ENCODE assay signal across 24 mouse cellular contexts in the genomic region with DNA sequence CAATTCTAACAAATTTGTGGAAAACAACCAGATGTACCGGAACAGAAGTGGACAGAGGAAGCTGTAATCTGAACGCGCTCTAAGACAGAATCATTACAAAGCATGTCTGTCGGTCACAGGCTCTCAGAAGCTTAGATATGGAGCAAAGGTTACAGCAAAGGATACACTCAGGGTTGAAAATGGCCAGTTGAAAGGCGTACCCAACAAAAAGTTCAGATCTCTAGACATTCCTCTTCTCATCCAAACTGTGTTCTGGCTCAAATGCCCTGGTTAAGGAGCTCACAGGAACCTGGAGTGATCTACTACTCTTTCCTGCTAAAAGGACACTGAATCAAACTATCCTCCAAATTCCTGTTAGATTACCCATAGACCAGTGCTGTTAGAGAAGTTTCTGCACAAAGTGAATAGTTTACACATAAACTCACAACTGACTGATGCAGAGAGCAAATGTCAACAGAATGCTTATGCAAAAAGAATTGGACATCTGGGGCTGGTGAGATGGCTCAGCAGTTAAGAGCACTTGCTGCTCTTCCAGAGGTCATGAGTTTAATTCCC. TPM values are rescaled to one million over a fixed set of nuclear protein-coding genes. Genes with fewer than 3 reads are reported as not detected.
DNase-seq lines count a peak whose midpoint lies in the region; ATAC-seq and TF ChIP-seq lines count a peak whose summit lies in the region.
"Had no signal": no experiment of that assay in that cellular context is flagged by ENCODE, and none has a peak within 500 bp of the region (broad histone marks: within the 10 kb centered on the region; RNA-seq: fewer than 3 reads in every experiment).

No protein-coding gene starts in this region.

- peaks cover 13% of the 10 kb centered on the region; the same call in 1 of the 2 replicates for H3K4me1 ChIP-seq in kidney, adult 2 months (ENCODE audit: control insufficient read depth, insufficient read depth, low read length)
- H3K4me1 ChIP-seq in kidney, embryonic 16.5 days (ENCODE audit: insufficient read depth, low read length) = no peaks in the 10 kb centered on the region
- H3K4me1 ChIP-seq: embryonic facial prominence, embryonic 10.5 days; forebrain, embryonic 13.5 days; heart, embryonic 10.5 days; hindbrain, embryonic 12.5 days had no signal

- DNase-seq in kidney, adult 2 months = peak; percentile 64
- no peak for DNase-seq in kidney, postnatal 4 days
- DNase-seq in NIH3T3 (ENCODE audit: low read depth) = peak; percentile 19
- DNase-seq in kidney, postnatal 36 days = peak; percentile 10 to 50
- DNase-seq in embryo, embryonic 11 days = no peak
- no peak for DNase-seq in gastrocnemius, postnatal 14 days
- DNase-seq: adrenal gland, postnatal 14 days; cerebellum, adult 11-12 months; cerebellum, adult 9-10 months; cerebellum, postnatal 36 days; forebrain, postnatal 0 days; gastrocnemius, postnatal 25 days; heart, postnatal 10 days; heart, postnatal 4 days had no signal

- 60% methylated on average over 5 of the region's 5 CpGs for WGBS in kidney, adult 2 months
- 90% methylated on average over 5 of the region's 5 CpGs for WGBS in kidney, embryonic 16.5 days

- no peak overlapping the region for H3K9ac ChIP-seq in kidney, embryonic 16.5 days (replicated peaks; ENCODE audit: low read length)
- H3K9ac ChIP-seq: forebrain, embryonic 13.5 days; forebrain, postnatal 0 days; hindbrain, embryonic 12.5 days had no signal

- peak; percentile 49; the same call in 1 of the 2 replicates for ATAC-seq in kidney, embryonic 16.5 days (ENCODE audit: low FRiP score, low TSS enrichment)
- ATAC-seq: activated CD4-positive, CD25-positive, alpha-beta regulatory T cell, adult 4 months; CD4-positive, CD25-positive, alpha-beta regulatory T cell, adult 4 months; forebrain, embryonic 13.5 days; forebrain, postnatal 0 days; hindbrain, embryonic 16.5 days had no signal

- H3K27me3 ChIP-seq in kidney, adult 2 months (replicated peaks; ENCODE audit: control insufficient read depth, insufficient read depth, low read length) = no peaks in the 10 kb centered on the region
- no peaks in the 10 kb centered on the region for H3K27me3 ChIP-seq in kidney, embryonic 16.5 days (ENCODE audit: insufficient read depth, low read length)
- H3K27me3 ChIP-seq: forebrain, embryonic 13.5 days; hindbrain, embryonic 12.5 days had no signal

- no peak overlapping the region for H3K4me3 ChIP-seq in kidney, adult 2 months (ENCODE audit: insufficient read depth, low read depth, low read length)
- no peak overlapping the region for H3K4me3 ChIP-seq in kidney, embryonic 16.5 days (ENCODE audit: low read length)
- H3K4me3 ChIP-seq: embryonic facial prominence, embryonic 10.5 days; forebrain, embryonic 13.5 days; heart, embryonic 10.5 days; hindbrain, embryonic 12.5 days had no signal

- intact Hi-C loops in gastrocnemius, postnatal 14 days (cut with DNase I; ENCODE audit: low total_unique reads) = no loop called here

- H3K4me2 ChIP-seq in kidney, embryonic 16.5 days (replicated peaks; ENCODE audit: low read depth, low read length) = no peak overlapping the region
- H3K4me2 ChIP-seq: forebrain, embryonic 13.5 days; hindbrain, embryonic 12.5 days had no signal

- TF ChIP-seq POLR2A in kidney, adult 2 months (IDR thresholded peaks at IDR 0.05; ENCODE audit: low read depth, low read length) = no peak

- TF ChIP-seq CTCF in kidney, adult 2 months (conservative IDR thresholded peaks at IDR 0.05; ENCODE audit: insufficient read depth, insufficient read length, low read depth, low read length) = no peak

- no peaks in the 10 kb centered on the region for H3K9me3 ChIP-seq in kidney, embryonic 16.5 days (ENCODE audit: low read length)
- H3K9me3 ChIP-seq: embryonic facial prominence, embryonic 10.5 days; forebrain, embryonic 13.5 days; G1E; heart, embryonic 10.5 days; hindbrain, embryonic 12.5 days had no signal

- peak overlapping the region; percentile 95 for H3K27ac ChIP-seq in kidney, adult 2 months (ENCODE audit: insufficient read depth, low read depth, low read length)
- no peak overlapping the region for H3K27ac ChIP-seq in kidney, embryonic 16.5 days (ENCODE audit: low read length)
- H3K27ac ChIP-seq: embryonic facial prominence, embryonic 10.5 days; forebrain, embryonic 13.5 days; heart, embryonic 10.5 days; hindbrain, embryonic 12.5 days had no signal

- H3K36me3 ChIP-seq in kidney, adult 2 months (ENCODE audit: control insufficient read depth, insufficient read depth, low read length) = peaks cover 4% of the 10 kb centered on the region; the same call in 1 of the 2 replicates
- H3K36me3 ChIP-seq in kidney, embryonic 16.5 days (ENCODE audit: insufficient read depth, low read length) = 0 out of 2 replicates have a peak, but pooled peaks cover 3% of the 10 kb centered on the region

RNA-seq across cellular contexts. Expression of gene Cox7a2, which starts 7.4 kb away (rescaled TPM):
- 508 and 670 TPM in 2 replicates for polyA plus RNA-seq in kidney, adult 2 months (2012; rRNA removed)
- 692 and 698 TPM in 2 replicates for polyA plus RNA-seq in kidney, embryonic 16.5 days (2015; fragmentation: Nextera tagmentation; extraction: Ambion mirVana)
- total RNA-seq in gastrocnemius, postnatal 14 days (2021) = 100 to 1,000 TPM; 494 to 598 TPM

RNA-seq across cellular contexts. Expression of gene Tmem30a, which starts 26.2 kb away (rescaled TPM):
- polyA plus RNA-seq in kidney, adult 2 months (2012; rRNA removed) = 39.7 and 53.7 TPM in 2 replicates
- 81.4 and 86.2 TPM in 2 replicates for polyA plus RNA-seq in kidney, embryonic 16.5 days (2015; fragmentation: Nextera tagmentation; extraction: Ambion mirVana)
- total RNA-seq in gastrocnemius, postnatal 14 days (2021) = 10 to 100 TPM; 37.8 to 42.6 TPM

RNA-seq across cellular contexts. Expression of gene Col12a1, which starts 48.4 kb away (rescaled TPM):
- polyA plus RNA-seq in kidney, adult 2 months (2012; rRNA removed) = 7.1 and 9.2 TPM in 2 replicates
- polyA plus RNA-seq in kidney, embryonic 16.5 days (2015; fragmentation: Nextera tagmentation; extraction: Ambion mirVana) = 29.5 and 33.0 TPM in 2 replicates
- total RNA-seq in gastrocnemius, postnatal 14 days (2021) = 10 to 100 TPM; 55.3 to 60.1 TPM
- total RNA-seq: granulocyte monocyte progenitor cell, adult 5-6 weeks had no signal
- polyA plus RNA-seq: CD4-positive, CD25-positive, alpha-beta regulatory T cell, adult 4 months had no signal

Comparison
In these comparisons a context has a peak if more than half of its experiments do, and no peak if none do; other contexts are left out.
1. DNase-seq: peak in kidney, adult 2 months (single experiment), NIH3T3 (single experiment) and kidney, postnatal 36 days (2 of 2); none in kidney, postnatal 4 days (0 of 2), embryo, embryonic 11 days (single experiment) and gastrocnemius, postnatal 14 days (single experiment).